Mouse (Mus musculus) limb, embryonic 14.5 days (tissue): ENCODE measurements around the gene Ina. TPM values are rescaled to one million over a fixed set of nuclear protein-coding genes. Genes with fewer than 3 reads are reported as not detected.

Experiments
- ATAC-seq: fragments of 200-750 bp; cut with Nextera tagmentation; 2 replicates; pipeline ENCODE4 v1.8.0; 2017; ENCODE audit warnings: low read depth, moderate number of reproducible peaks, moderate TSS enrichment; ENCODE audit not compliant: low FRiP score
- DNase-seq: peaks from one replicate; pipeline ENCODE4 v3.0.0-alpha.2; 2015; ENCODE audit warnings: low spot score
- H3K27ac ChIP-seq: fragments of 300-500 bp; sonication (generic); replicated peaks from 2 replicates; pipeline ENCODE4 v1.5.1; 2014; ENCODE audit warnings: low read depth, mild to moderate bottlenecking, low read length, moderate library complexity, mixed read lengths
- H3K27me3 ChIP-seq: fragments of 300-500 bp; sonication (generic); 2 replicates; pipeline ENCODE4 v1.6.1; 2014; ENCODE audit warnings: low read length, mixed read lengths; ENCODE audit not compliant: control insufficient read depth, insufficient read depth
- H3K36me3 ChIP-seq: fragments of 300-500 bp; sonication (generic); 2 replicates; pipeline ENCODE4 v1.6.1; 2014; ENCODE audit warnings: mild to moderate bottlenecking, low read length, moderate library complexity, mixed read lengths; ENCODE audit not compliant: control insufficient read depth, insufficient read depth
- H3K4me1 ChIP-seq: fragments of 300-500 bp; sonication (generic); 2 replicates; pipeline ENCODE4 v1.6.1; 2014; ENCODE audit warnings: antibody characterized with exemption, low read length, mixed read lengths; ENCODE audit not compliant: control insufficient read depth, insufficient read depth
- H3K4me2 ChIP-seq: fragments of 300-500 bp; sonication (generic); replicated peaks from 2 replicates; pipeline ENCODE4 v1.6.1; 2014; ENCODE audit warnings: low read depth, mild to moderate bottlenecking, low read length, moderate library complexity; ENCODE audit not compliant: severe bottlenecking
- H3K4me3 ChIP-seq: fragments of 300-500 bp; sonication (generic); replicated peaks from 2 replicates; pipeline ENCODE4 v1.5.1; 2014; ENCODE audit warnings: low read length
- H3K9ac ChIP-seq: fragments of 300-500 bp; sonication (generic); 2 replicates; pipeline ENCODE4 v1.6.1; 2014; ENCODE audit warnings: mild to moderate bottlenecking, low read depth, low read length, moderate library complexity; ENCODE audit not compliant: severe bottlenecking
- H3K9me3 ChIP-seq: fragments of 300-500 bp; sonication (generic); 2 replicates; pipeline ENCODE4 v1.6.1; 2016; ENCODE audit warnings: low read length; ENCODE audit not compliant: control insufficient read depth
- POLR2A ChIP-seq: fragments of 200-500 bp; IDR thresholded peaks from 2 replicates; pipeline ENCODE4 v1.8.0; 2012; ENCODE audit warnings: inconsistent platforms, mild to moderate bottlenecking, moderate library complexity, borderline replicate concordance; ENCODE audit not compliant: insufficient read depth, insufficient read length; ENCODE audit errors: extremely low read depth
- WGBS: fragments of 180-500 bp; shearing (Covaris S2); extraction: QIAGEN DNeasy Blood & Tissue Kit; methylation state at CpG from one replicate; pipeline ENCODE4 v1.1.7; 2014; 5-methylcytosine and 5-hydroxymethylcytosine counted together
- polyA plus RNA-seq, 2 experiments: library from polyadenylated mRNA; depleted of rRNA in 1 of 2; stranded (reverse) in 1 of 2; unstranded in 1 of 2; fragments of >200 nt; fragmentation: Nextera tagmentation in 1 of 2; extraction: Ambion mirVana in 1 of 2; gene quantifications; 2 replicates each; pipeline versions ENCODE4 v1.2.1 to v1.2.3; 2012 to 2014

The Ina gene
- polyA plus RNA-seq, 2 experiments: 0.40 to 1.3 TPM

DNA sequence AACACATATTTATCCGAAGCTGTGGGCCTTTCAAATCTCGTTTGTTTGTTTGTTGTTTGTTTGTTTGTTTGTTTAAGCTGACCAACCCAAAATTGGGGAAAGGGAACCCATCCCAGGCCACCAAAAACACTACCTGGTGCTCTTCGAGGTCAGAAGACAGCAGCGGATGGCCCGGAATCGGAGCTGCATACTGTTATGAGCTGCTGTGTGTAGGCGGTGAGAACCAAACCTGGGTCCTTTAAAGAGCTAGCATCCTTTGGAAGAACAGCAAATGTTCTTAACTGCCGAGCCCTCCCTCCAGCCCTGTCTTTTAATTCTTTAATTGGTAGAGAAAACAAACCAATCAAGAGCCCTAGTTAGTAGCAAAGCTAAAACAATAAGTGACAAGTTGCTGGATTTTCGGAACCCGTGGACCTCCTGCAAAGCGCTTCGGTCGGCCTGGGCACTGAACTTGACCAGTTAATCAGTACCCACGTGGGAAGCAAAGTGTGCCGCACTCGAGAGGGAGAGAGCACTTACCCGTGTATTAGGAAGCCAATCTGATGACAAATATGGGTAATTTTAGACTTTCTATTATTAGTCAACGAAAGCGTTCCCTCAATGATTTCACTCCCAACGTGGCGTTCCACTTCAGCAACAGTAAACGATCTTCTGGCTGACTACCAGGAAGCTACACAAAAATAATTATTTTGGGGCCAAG, 45.1 kb upstream of the Ina start:
- 79% methylated on average over 22 of the region's 22 CpGs for WGBS
- peaks cover 3% of the 10 kb centered on the region; the same call in 1 of the 2 replicates for H3K4me1 ChIP-seq
- no peaks in the 10 kb centered on the region for H3K36me3 ChIP-seq
- DNase-seq (no peak), ATAC-seq (no peak)
- no peak overlapping the region for H3K27ac ChIP-seq
- H3K4me2 ChIP-seq: no peak overlapping the region
- H3K9me3 ChIP-seq: no peaks in the 10 kb centered on the region
- no peaks in the 10 kb centered on the region for H3K27me3 ChIP-seq
- no peak for TF ChIP-seq POLR2A
- no peak overlapping the region for H3K4me3 ChIP-seq
- no peak overlapping the region for H3K9ac ChIP-seq

DNA sequence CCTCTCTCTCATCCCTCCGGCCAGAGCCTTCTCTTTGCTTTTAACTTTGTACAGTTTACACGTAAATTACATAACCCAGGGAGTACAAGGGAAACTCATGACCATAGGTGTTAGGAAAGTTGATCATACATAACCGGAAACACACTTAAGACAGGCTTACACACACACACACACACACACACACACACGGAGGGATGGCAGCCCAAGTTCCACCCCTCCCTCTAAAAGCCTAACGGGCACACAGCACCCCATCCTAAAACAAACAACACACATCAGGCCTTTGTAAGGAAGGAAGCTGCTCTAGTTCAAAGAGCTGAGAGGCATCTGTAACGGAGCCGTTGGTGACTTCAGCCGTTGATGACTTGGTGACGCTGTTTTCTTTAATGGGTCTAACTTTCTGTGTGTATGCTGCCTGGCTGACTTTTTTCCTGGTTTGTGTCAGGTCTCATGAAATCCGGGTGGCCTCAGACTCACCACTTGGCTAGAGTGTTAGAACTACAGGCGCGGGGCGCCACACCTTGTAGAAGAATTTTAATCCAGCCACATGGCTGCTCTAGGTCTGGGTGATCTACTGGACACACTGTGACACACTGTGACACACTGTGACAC, 44.3 kb upstream of the Ina start:
- Histone ChIP-seq H3K4me1 (peaks cover 3% of the 10 kb centered on the region; the same call in 1 of the 2 replicates), H3K27ac (0 out of 2 replicates have a peak overlapping the region, but pooled peaks have one; percentile 8), H3K9me3 (no peaks in the 10 kb centered on the region), H3K27me3 (no peaks in the 10 kb centered on the region), H3K9ac (no peak overlapping the region), H3K4me3 (no peak overlapping the region), H3K4me2 (no peak overlapping the region), H3K36me3 (no peaks in the 10 kb centered on the region)
- TF ChIP-seq POLR2A: no peak
- WGBS: 51% methylated on average over 13 of the region's 13 CpGs
- DNase-seq: no peak
- ATAC-seq: no peak

DNA sequence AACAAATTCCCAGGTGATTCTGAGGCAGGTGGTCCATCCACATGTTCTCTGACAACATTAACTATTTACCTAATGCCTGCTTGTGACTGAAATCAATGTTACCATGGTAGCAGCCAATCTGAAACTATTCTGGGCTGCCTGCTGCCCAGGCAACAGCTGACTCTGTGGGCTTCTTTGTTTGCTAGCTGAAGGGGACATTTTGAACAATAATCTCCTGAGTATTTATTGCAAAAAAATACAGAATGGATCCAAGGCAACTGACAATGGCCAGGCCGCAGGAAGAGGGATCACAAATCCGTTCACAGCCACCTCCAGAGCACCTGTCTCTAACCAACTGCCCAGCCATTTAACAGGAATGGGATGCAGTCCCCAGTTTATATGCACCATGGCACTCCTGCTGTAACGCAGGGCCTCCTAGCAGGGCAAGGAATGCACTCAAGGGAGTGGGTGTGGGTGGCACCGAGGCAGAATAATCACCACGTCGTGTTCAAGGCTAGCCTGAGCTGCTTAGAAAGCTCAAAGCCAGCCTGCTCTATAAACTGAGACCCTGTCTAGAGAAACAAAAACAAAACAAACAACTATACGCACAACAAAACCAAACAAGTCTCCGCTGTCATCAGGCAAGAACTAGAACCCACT, 43.3 kb upstream of the Ina start:
- no peak for DNase-seq
- Histone ChIP-seq H3K4me1 (peaks cover 3% of the 10 kb centered on the region; the same call in 1 of the 2 replicates), H3K27ac (no peak overlapping the region), H3K36me3 (no peaks in the 10 kb centered on the region), H3K9ac (no peak overlapping the region), H3K9me3 (no peaks in the 10 kb centered on the region), H3K4me2 (no peak overlapping the region), H3K4me3 (no peak overlapping the region), H3K27me3 (no peaks in the 10 kb centered on the region)
- WGBS: 59% methylated on average over 8 of the region's 8 CpGs
- TF ChIP-seq POLR2A: no peak
- ATAC-seq: no peak

DNA sequence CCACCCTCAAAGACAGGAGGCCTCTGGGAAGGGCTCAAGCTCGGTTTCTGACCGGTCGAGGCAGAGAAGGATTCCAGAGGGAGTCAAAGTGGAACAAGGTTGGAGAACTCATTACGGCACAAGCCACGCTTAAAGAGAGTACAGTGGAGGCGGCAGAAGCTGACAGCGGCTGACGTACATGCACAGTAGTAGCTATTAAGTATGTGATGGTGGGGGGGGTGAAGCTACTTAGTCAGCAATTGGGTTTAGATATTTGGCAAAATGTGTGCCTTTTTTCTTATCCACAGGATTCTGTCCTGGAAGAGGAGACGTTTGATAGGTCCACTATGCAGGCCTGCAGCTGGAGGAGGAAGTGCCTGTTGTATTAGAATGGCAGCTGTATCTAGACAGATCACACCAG, 42.8 kb upstream of the Ina start:
- DNase-seq (no peak), ATAC-seq (no peak)
- H3K27me3 ChIP-seq: no peaks in the 10 kb centered on the region
- no peak overlapping the region for H3K4me3 ChIP-seq
- TF ChIP-seq POLR2A: no peak
- no peak overlapping the region for H3K9ac ChIP-seq
- H3K9me3 ChIP-seq: no peaks in the 10 kb centered on the region
- H3K4me1 ChIP-seq: peaks cover 3% of the 10 kb centered on the region; the same call in 1 of the 2 replicates
- no peak overlapping the region for H3K4me2 ChIP-seq
- 63% methylated on average over 9 of the region's 9 CpGs for WGBS
- no peak overlapping the region for H3K27ac ChIP-seq
- H3K36me3 ChIP-seq: no peaks in the 10 kb centered on the region

DNA sequence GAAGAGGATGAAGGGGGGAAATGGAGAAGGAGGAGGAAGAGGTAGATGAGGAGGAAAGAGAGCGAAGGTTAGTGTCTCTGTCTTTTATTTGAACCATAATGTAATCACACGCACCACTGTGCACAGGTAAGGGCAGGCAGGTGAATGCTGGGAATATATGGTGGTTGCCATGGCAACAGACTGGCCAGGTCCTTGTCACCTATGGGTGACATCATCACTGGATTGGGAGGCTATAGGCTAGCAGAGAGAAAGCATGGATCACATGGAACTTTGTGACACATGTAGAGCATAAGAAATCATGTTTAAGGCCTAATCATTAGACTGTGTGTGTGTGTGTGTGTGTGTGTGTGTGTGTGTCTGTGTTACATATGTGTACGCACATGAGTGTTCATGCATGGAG, 42.3 kb upstream of the Ina start:
- DNase-seq (no peak), ATAC-seq (no peak)
- no peak for TF ChIP-seq POLR2A
- Histone ChIP-seq H3K36me3 (no peaks in the 10 kb centered on the region), H3K9ac (no peak overlapping the region), H3K27me3 (no peaks in the 10 kb centered on the region), H3K4me1 (peaks cover 3% of the 10 kb centered on the region; the same call in 1 of the 2 replicates), H3K27ac (no peak overlapping the region), H3K9me3 (no peaks in the 10 kb centered on the region), H3K4me2 (no peak overlapping the region), H3K4me3 (no peak overlapping the region)
- WGBS: 97% methylated on average over 3 of the region's 3 CpGs
